Mouse (Mus musculus) frontal cortex, postnatal 36 days (tissue): Measurements from ENCODE around the gene Upf3b.
"Not testable (repeated sequence)": the region's sequence is repeated elsewhere in the genome, so short reads cannot be mapped to it uniquely, and the experiment has no call there.

Experiments used
- DNase-seq, 2 experiments: peaks; one replicate each; pipeline ENCODE4 v3.0.0; 2022; ENCODE audit warnings: low spot score in 2 of 2

The Upf3b gene

DNA sequence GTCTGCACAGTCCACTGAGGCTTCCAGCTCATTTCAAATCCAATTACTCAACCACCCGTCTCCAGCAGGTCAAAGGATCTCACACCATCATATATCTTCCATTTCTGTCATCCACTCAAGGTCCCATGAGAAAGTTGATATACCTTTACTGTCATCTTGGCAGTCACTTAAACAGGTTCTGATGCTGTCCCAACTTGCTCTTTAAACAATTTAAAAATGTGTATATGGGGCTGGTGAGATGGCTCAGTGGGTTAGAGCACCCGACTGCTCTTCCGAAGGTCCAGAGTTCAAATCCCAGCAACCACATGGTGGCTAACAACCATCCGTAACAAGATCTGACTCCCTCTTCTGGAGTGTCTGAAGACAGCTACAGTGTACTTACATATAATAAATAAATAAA lies 29.8 kb downstream of the Upf3b start:
- DNase-seq, result not testable (repeated sequence)

DNA sequence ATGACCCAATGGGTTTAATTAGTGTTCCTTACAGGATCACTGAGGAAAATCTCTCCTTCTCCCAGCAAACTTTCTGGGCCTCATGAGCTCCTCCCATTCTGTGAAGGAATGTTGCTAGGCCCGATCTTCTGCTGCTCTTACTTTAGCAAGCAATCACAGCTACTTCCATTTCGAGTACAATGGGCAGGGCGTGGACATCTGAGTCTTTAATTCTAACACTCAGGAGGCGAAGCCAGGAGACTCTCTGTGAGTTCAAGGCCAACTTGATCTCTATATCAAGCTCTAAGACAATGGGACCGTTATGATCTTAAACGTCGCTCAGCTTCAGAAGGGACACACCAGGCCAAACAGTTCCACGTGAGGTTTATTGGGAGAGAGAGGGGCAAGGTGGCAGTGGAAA lies 33.5 kb downstream of the Upf3b start:
- DNase-seq, result no peak

DNA sequence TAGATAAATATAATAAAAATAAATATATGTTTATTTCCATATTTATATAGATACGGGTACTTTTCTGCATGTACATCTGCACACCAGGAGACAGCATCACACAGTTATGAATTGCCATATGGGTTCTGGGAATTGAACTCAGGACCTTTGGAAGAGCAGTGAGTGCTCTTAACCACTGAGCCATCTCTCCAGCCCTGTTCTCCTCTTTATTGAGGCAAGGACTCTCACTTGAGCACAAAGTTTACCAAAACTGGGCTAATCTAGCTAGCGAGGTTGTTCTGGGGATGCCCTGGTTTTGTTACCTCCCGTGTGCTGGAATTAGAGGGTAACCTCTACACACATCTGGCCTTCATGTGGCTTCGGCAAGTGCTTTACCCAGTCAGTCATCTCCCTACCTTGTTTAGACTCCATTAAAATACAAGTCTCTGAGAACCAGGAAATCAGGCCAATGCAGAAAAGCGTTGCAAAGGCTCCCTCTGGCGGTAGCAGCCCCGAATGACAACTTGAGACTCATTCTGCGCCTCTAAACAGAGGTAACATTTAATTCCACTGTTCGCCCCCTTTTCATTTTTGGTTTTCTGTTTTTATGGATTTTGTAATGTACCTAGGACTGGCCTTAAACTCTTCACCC lies 35.7 kb downstream of the Upf3b start:
- DNase-seq, result peak; percentile 65 to 69

DNA sequence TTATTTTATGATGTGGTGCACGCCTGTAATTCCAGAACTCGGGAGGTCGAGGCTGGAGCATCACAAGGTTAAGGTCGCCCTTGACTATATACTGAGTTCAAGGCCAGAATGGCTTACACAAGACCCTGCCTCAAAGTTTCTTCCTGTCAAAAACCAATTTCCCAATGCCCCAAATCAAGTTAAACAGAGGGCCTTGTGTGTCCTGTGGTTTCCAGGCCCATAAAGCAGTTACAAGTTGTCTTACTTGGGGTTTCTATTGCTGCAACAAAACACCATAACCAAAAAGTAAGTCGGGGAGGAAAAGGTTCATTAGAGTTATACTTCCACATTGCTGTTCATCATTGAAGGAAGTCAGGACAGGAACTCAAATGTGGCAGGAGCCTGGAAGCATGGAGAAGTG lies 41.4 kb downstream of the Upf3b start:
- no peak for DNase-seq

DNA sequence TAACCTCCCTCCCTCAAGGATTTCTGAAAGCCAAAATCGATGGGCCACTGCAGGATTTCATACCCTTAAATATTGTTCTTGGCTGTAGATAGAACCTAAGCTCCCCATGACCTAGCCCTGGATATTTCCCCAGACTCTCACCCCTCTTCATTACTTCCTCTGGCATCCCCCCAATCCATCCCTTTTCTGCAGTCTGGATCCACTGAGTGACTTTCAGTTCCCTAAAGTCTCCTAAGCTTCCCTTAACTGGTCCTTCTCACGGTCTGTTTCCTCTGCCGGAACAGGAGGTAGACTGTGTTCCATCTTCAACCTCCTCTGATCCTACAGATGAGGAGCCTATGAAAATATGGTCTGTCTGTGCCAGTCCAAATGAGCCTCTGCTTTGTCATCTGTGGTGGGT lies 42.8 kb downstream of the Upf3b start:
- DNase-seq, result no peak

DNA sequence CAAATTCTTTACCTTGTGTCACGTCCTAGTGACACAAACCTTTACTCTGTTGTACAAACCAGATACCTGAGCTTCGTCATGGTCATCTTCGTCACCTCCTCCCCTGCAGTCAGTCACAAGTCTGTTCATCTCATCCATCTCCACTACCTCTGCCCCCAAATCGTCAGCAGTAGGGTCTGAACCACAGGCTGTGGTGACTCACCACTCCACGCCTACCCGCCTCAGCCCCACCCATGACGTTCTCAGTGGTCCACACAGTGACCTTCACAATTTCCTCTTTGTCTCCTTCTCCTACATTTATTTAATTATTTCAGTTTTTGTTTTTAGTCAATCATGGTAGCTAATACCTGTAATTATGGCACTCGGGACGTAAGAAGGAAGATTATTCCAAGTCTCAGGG lies 46.2 kb downstream of the Upf3b start:
- DNase-seq, result no peak

GRCm38 (mm10) chrX:37048890-37049823 lies 61.0 kb downstream of the Upf3b start:
- no peak for DNase-seq

DNA sequence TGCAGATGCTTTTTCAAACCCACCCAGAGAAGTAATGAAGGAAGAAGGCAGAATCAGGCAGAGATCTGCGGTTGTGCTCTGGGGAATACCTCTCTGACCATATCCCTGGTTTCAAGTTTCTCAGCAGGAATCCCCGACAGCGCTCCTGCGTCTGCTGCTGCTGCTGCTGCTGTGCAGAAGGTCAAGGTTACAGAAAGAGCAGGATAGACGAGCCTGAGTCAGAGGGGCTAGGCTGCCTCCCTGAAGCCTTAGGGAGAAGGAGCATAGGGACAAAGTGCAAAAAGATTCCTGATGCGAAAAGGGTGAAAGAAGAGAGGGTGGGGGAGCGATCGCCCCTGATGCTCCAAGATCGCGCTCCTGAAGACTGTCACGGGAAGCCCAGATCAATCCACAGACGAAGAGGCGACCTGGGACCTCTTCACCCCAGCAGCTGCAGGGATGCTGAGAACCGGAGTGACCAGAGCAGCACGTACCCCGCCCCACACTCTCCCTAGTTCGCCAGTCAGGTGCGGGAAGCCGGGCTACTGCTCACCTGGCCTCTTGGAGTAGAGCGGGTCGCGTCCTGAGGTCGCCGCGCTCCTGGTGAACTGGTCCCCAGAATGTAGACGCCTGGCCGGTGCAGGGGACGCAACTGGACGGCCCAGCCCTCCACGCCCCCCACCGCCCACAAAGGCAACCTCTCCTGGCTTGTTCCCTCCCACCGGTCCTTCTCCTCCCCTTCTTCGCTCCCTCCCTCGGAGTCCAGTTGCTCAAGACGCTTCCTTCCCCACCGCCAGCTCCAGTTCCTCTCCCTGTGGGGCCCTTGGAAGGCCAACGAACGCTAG lies 61.8 kb downstream of the Upf3b start, which contains the start of gene Sowahd:
Gene Sowahd, plus strand, starts transcription at position 780 of the 824 bp plus-strand sequence.
- no peak for DNase-seq

GRCm38 (mm10) chrX:37042726-37043125 lies 67.4 kb downstream of the Upf3b start:
- DNase-seq, result peak; percentile 67 to 74
